Mouse (Mus musculus) bone marrow, adult 2 months (tissue): ENCODE measurements at regions not wholly inside any gene's neighbourhood (a gene's known extent, or its start where the extent isn't known, plus 50 kb on each side); places are given as distances from the start of the nearest gene placed in this dataset.

Experiments
- CTCF ChIP-seq: fragments of 200-500 bp; IDR thresholded peaks from 2 replicates; pipeline ENCODE4 v1.5.1; 2011; ENCODE audit warnings: low read length, control low read depth; ENCODE audit not compliant: control insufficient read depth, insufficient read depth
- POLR2A ChIP-seq: fragments of 200-500 bp; IDR thresholded peaks from 2 replicates; pipeline ENCODE4 v1.6.1; 2011; ENCODE audit warnings: low read depth, mild to moderate bottlenecking, control low read depth, low read length, borderline replicate concordance; ENCODE audit not compliant: control insufficient read depth

DNA sequence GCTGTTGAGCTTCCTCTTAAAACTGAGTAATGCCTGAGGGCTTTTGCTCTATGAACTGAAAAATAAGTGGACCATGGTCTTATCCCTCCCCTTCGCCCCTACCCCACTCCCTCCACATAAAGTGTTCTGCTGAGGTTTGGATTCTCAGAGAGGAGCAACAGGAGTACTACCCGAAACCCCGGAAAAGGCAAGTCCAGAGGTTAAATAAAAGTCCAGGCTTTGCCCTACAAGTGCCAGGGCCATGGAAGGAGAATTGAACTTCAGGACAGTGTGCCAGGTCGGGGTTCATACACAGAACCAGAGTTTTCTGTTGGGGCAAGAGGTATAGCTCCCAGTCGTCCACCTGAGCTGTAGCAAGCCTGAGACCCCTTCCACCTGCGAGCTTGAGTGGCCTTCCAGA lies 360.0 kb upstream of the Ddhd1 start:
- TF ChIP-seq POLR2A (no peak), CTCF (no peak)
